Mouse (Mus musculus) ES-E14 (cell line): ENCODE measurements around the gene Limk1. TPM values are rescaled to one million over a fixed set of nuclear protein-coding genes. Genes with fewer than 3 reads are reported as not detected.

Source experiments
- DNase-seq: peaks from one replicate; pipeline ENCODE4 v3.0.0-alpha.2; 2013; ENCODE audit warnings: low read depth, low spot score
- H3K27ac ChIP-seq: 2 replicates; pipeline ENCODE4 v1.5.1; 2012; ENCODE audit warnings: low read depth, mild to moderate bottlenecking, low read length, moderate library complexity, mixed read lengths; ENCODE audit not compliant: poor library complexity, insufficient read depth, severe bottlenecking
- H3K36me3 ChIP-seq: 2 replicates; pipeline ENCODE4 v1.6.1; 2012; ENCODE audit warnings: mild to moderate bottlenecking, low read length, moderate library complexity, mixed read lengths; ENCODE audit not compliant: control insufficient read depth, poor library complexity, insufficient read depth, severe bottlenecking
- H3K4me1 ChIP-seq, 2 experiments: fragments of 150-350 bp in 1 of 2; sonication (generic) in 1 of 2; 2 replicates each; pipeline ENCODE4 v1.6.1; 2012; ENCODE audit warnings: low read length in 2 of 2, mild to moderate bottlenecking in 1 of 2, mixed read lengths in 1 of 2; ENCODE audit not compliant: control insufficient read depth in 2 of 2, insufficient read depth in 2 of 2, poor library complexity in 1 of 2
- H3K4me3 ChIP-seq, 2 experiments: fragments of 150-350 bp in 1 of 2; sonication (generic) in 1 of 2; 2 replicates each; pipeline ENCODE4 v1.5.1; 2012; ENCODE audit warnings: low read length in 2 of 2, low read depth in 1 of 2, mild to moderate bottlenecking in 1 of 2, mixed read lengths in 1 of 2; ENCODE audit not compliant: insufficient read depth in 1 of 2, poor library complexity in 1 of 2, severe bottlenecking in 1 of 2
- H3K9ac ChIP-seq: 2 replicates; pipeline ENCODE4 v1.6.1; 2012; ENCODE audit warnings: low read depth, mild to moderate bottlenecking, low read length, mixed read lengths; ENCODE audit not compliant: poor library complexity, insufficient read depth, severe bottlenecking
- H3K9me3 ChIP-seq: fragments of 150-350 bp; sonication (generic); 2 replicates; pipeline ENCODE4 v1.6.1; 2012; ENCODE audit warnings: low read depth, mild to moderate bottlenecking, low read length; ENCODE audit not compliant: control insufficient read depth, insufficient read depth
- CHD2 ChIP-seq: IDR thresholded peaks from 2 replicates; pipeline ENCODE4 v1.6.1; 2014; ENCODE audit warnings: mild to moderate bottlenecking, low read depth, low read length, inconsistent platforms
- HCFC1 ChIP-seq: IDR thresholded peaks from 2 replicates; pipeline ENCODE4 v1.6.1; 2012; ENCODE audit warnings: low read length, inconsistent platforms, borderline replicate concordance; ENCODE audit not compliant: insufficient read depth
- MAFK ChIP-seq: IDR thresholded peaks from 2 replicates; pipeline ENCODE4 v1.6.1; 2014; ENCODE audit warnings: mild to moderate bottlenecking, low read depth, low read length, inconsistent platforms; ENCODE audit not compliant: insufficient read depth
- ZC3H11A ChIP-seq: IDR thresholded peaks from 2 replicates; pipeline ENCODE4 v1.6.1; 2012; ENCODE audit warnings: low read depth, mild to moderate bottlenecking, inconsistent platforms, low read length, borderline replicate concordance
- ZNF384 ChIP-seq: IDR thresholded peaks from 2 replicates; pipeline ENCODE4 v1.6.1; 2012; ENCODE audit warnings: low read depth, low read length, inconsistent platforms
- in situ Hi-C, 2 experiments: fragments of 600-800 bp; cut with MboI; formaldehyde crosslinking; loops; one replicate each; pipeline ENCODE4 v1.15.1; 2025; ENCODE audit warnings: low sequenced_read_pairs in 2 of 2, inconsistent platforms in 1 of 2; ENCODE audit not compliant: unreplicated experiment in 2 of 2
- total RNA-seq: library from RNA; depleted of rRNA; stranded (reverse); fragments of 300-350 nt; gene quantifications from 2 replicates; pipeline ENCODE4 v1.2.3, GENCODE M21; 2012

The Limk1 gene
- total RNA-seq, 1 experiment = 15.9 TPM

- in situ Hi-C loops = no loop called here
- no peaks in the 10 kb centered on the region; a peak in 1 of 4 replicates for H3K4me1 ChIP-seq
- H3K9me3 ChIP-seq = no peaks in the 10 kb centered on the region
- DNase-seq = no peak
- no peaks in the 10 kb centered on the region; the same call in 1 of the 2 replicates for H3K36me3 ChIP-seq
- TF ChIP-seq HCFC1 = no peak
- TF ChIP-seq CHD2 = no peak
- TF ChIP-seq ZC3H11A = no peak
- TF ChIP-seq MAFK = no peak
- no peak for TF ChIP-seq ZNF384
- no peak overlapping the region for H3K9ac ChIP-seq
- H3K27ac ChIP-seq = no peak overlapping the region
- H3K4me3 ChIP-seq = no peak overlapping the region
Measured at GRCm38 (mm10) chr5:134683813-134684212, 4.6 kb downstream of the Limk1 start.

GRCm38 (mm10) chr5:134680238-134680637 lies 8.2 kb downstream of the Limk1 start:
- H3K27ac ChIP-seq = no peak overlapping the region
- no peaks in the 10 kb centered on the region for H3K9me3 ChIP-seq
- no peak for TF ChIP-seq ZC3H11A
- TF ChIP-seq MAFK = no peak
- TF ChIP-seq CHD2 = no peak
- peaks cover 0 to 15% of the 10 kb centered on the region in 2 experiments; a peak in 2 of 4 replicates for H3K4me1 ChIP-seq
- in situ Hi-C loops = no loop called here
- no peak for DNase-seq
- H3K4me3 ChIP-seq = no peak overlapping the region
- H3K9ac ChIP-seq = no peak overlapping the region
- no peaks in the 10 kb centered on the region; the same call in 1 of the 2 replicates for H3K36me3 ChIP-seq

- H3K27ac ChIP-seq = no peak overlapping the region
- no peak overlapping the region for H3K9ac ChIP-seq
- H3K36me3 ChIP-seq = no peaks in the 10 kb centered on the region
- TF ChIP-seq MAFK = no peak
- TF ChIP-seq ZNF384 = no peak
- TF ChIP-seq CHD2 = no peak
- no peak for TF ChIP-seq HCFC1
- TF ChIP-seq ZC3H11A = no peak
- peaks cover 0 to 15% of the 10 kb centered on the region in 2 experiments; a peak in 2 of 4 replicates for H3K4me1 ChIP-seq
- in situ Hi-C loops = no loop called here
- H3K4me3 ChIP-seq = no peak overlapping the region
- no peak for DNase-seq
- no peaks in the 10 kb centered on the region for H3K9me3 ChIP-seq
Measured at GRCm38 (mm10) chr5:134678827-134679546, 9.4 kb downstream of the Limk1 start.

GRCm38 (mm10) chr5:134678031-134678430 lies 10.4 kb downstream of the Limk1 start:
- peaks cover 0 to 15% of the 10 kb centered on the region in 2 experiments; a peak in 2 of 4 replicates for H3K4me1 ChIP-seq
- in situ Hi-C loops = no loop called here

GRCm38 (mm10) chr5:134677491-134677890 lies 10.9 kb downstream of the Limk1 start:
- DNase-seq = no peak
- no peak overlapping the region for H3K9ac ChIP-seq
- H3K4me1 ChIP-seq = peaks cover 0 to 15% of the 10 kb centered on the region in 2 experiments; a peak in 2 of 4 replicates
- in situ Hi-C loops = no loop called here
- H3K36me3 ChIP-seq = peaks cover 4% of the 10 kb centered on the region; the same call in 1 of the 2 replicates
- TF ChIP-seq ZC3H11A = no peak
- TF ChIP-seq CHD2 = no peak
- no peak for TF ChIP-seq HCFC1
- no peak for TF ChIP-seq ZNF384
- no peak for TF ChIP-seq MAFK
- H3K27ac ChIP-seq = no peak overlapping the region
- H3K9me3 ChIP-seq = no peaks in the 10 kb centered on the region
- no peak overlapping the region for H3K4me3 ChIP-seq

More at GRCm38 (mm10) chr5:134678031-134678430, 10.4 kb downstream of the Limk1 start:
- TF ChIP-seq HCFC1 (no peak), MAFK (no peak), CHD2 (no peak), ZNF384 (no peak), ZC3H11A (no peak)
- no peaks in the 10 kb centered on the region for H3K9me3 ChIP-seq
- no peak overlapping the region for H3K27ac ChIP-seq
- DNase-seq = no peak
- H3K9ac ChIP-seq = no peak overlapping the region
- no peaks in the 10 kb centered on the region for H3K36me3 ChIP-seq
- H3K4me3 ChIP-seq = no peak overlapping the region
